Mouse (Mus musculus): Measurements from ENCODE around the gene Tbc1d24. TPM values are rescaled to one million over a fixed set of nuclear protein-coding genes. Genes with fewer than 3 reads are reported as not detected.
A peak's percentile ranks its signal among the peaks of the same experiment; 100 is the strongest.

Gene Tbc1d24
- polyA plus RNA-seq, 1 experiment, result 10.6 TPM

DNA sequence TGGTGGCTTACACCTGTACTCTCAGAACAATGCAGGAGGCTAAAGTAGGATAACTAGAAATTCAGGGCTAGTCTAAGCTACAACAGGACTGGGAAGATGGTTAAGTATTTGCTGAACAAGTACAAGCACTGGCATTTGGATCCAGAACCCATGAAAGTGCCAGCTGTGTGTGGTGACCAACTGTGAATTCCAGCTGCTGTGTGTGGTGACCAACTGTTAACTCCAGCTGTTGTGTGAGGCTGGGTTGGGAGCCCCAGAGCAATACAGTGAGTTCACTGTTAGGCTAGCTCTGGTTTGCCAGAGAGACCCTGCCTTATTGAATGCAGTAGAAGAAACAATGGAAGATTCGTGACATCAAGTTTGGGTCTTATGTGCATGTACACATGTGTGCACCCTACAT, 31.1 kb upstream of the Tbc1d24 start:
- no peak overlapping the region for H3K4me3 ChIP-seq (replicated peaks; ENCODE audit: control insufficient read depth, low read depth, low read length)
- no peak overlapping the region for H3K27ac ChIP-seq (ENCODE audit: control insufficient read depth, insufficient read depth, low read depth, low read length, poor library complexity)
- TF ChIP-seq POLR2A (IDR thresholded peaks at IDR 0.05; ENCODE audit: borderline replicate concordance, control insufficient read depth, low read depth, low read length), result no peak
- no peak for TF ChIP-seq CTCF (IDR thresholded peaks at IDR 0.05; ENCODE audit: control insufficient read depth, insufficient read depth, low read length)
- no peaks in the 10 kb centered on the region for H3K4me1 ChIP-seq (ENCODE audit: control insufficient read depth, insufficient read depth, low read length)
- WGBS, result 97% methylated on average over 1 of the region's 1 CpGs

- TF ChIP-seq CTCF (IDR thresholded peaks at IDR 0.05; ENCODE audit: control insufficient read depth, insufficient read depth, low read length) (no peak), POLR2A (IDR thresholded peaks at IDR 0.05; ENCODE audit: borderline replicate concordance, control insufficient read depth, low read depth, low read length) (no peak)
- Histone ChIP-seq H3K4me1 (ENCODE audit: control insufficient read depth, insufficient read depth, low read length) (no peaks in the 10 kb centered on the region; the same call in 1 of the 2 replicates), H3K4me3 (replicated peaks; ENCODE audit: control insufficient read depth, low read depth, low read length) (no peak overlapping the region), H3K27ac (ENCODE audit: control insufficient read depth, insufficient read depth, low read depth, low read length, poor library complexity) (no peak overlapping the region)
- 93% methylated on average over 7 of the region's 7 CpGs for WGBS
These were observed 22.6 kb upstream of the Tbc1d24 start for GRCm38 (mm10) chr17:24227941-24228340.

DNA sequence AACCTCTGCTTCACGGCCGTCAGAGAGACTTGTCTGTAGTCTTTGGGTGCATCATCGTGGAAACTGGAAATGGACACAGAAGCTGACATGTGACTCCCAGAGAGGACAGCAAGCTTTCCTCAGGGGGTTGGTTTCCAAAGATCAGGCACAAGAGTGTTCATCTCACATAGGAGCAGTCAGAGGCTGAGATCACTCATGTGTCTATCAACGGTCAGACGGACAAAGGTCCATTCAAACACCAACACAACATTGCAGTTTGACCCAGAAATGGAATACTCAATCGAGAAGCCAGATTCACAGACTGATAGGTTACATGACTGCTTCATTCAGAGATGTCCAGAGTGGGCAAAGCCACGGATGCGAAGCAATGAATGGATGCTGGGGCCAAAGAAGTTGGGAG, 21.4 kb upstream of the Tbc1d24 start:
- no peaks in the 10 kb centered on the region; the same call in 1 of the 2 replicates for H3K4me1 ChIP-seq (ENCODE audit: control insufficient read depth, insufficient read depth, low read length)
- no peak overlapping the region for H3K4me3 ChIP-seq (replicated peaks; ENCODE audit: control insufficient read depth, low read depth, low read length)
- WGBS, result 95% methylated on average over 8 of the region's 8 CpGs
- TF ChIP-seq CTCF (IDR thresholded peaks at IDR 0.05; ENCODE audit: control insufficient read depth, insufficient read depth, low read length) (no peak), POLR2A (IDR thresholded peaks at IDR 0.05; ENCODE audit: borderline replicate concordance, control insufficient read depth, low read depth, low read length) (no peak)
- peak overlapping the region; percentile 53 for H3K27ac ChIP-seq (ENCODE audit: control insufficient read depth, insufficient read depth, low read depth, low read length, poor library complexity)

- Histone ChIP-seq H3K4me1 (ENCODE audit: control insufficient read depth, insufficient read depth, low read length) (no peaks in the 10 kb centered on the region; the same call in 1 of the 2 replicates), H3K4me3 (replicated peaks; ENCODE audit: control insufficient read depth, low read depth, low read length) (no peak overlapping the region), H3K27ac (ENCODE audit: control insufficient read depth, insufficient read depth, low read depth, low read length, poor library complexity) (peak overlapping the region; percentile 53)
- WGBS, result 66% methylated on average over 5 of the region's 5 CpGs
- TF ChIP-seq POLR2A (IDR thresholded peaks at IDR 0.05; ENCODE audit: borderline replicate concordance, control insufficient read depth, low read depth, low read length), result no peak
These were observed 20.5 kb upstream of the Tbc1d24 start for GRCm38 (mm10) chr17:24225851-24226250.

- Histone ChIP-seq H3K4me3 (replicated peaks; ENCODE audit: control insufficient read depth, low read depth, low read length) (no peak overlapping the region), H3K27ac (ENCODE audit: control insufficient read depth, insufficient read depth, low read depth, low read length, poor library complexity) (no peak overlapping the region), H3K4me1 (ENCODE audit: control insufficient read depth, insufficient read depth, low read length) (no peaks in the 10 kb centered on the region; the same call in 1 of the 2 replicates)
- TF ChIP-seq POLR2A (IDR thresholded peaks at IDR 0.05; ENCODE audit: borderline replicate concordance, control insufficient read depth, low read depth, low read length) (no peak), CTCF (IDR thresholded peaks at IDR 0.05; ENCODE audit: control insufficient read depth, insufficient read depth, low read length) (no peak)
- 89% methylated on average over 10 of the region's 10 CpGs for WGBS
These were observed 19.4 kb upstream of the Tbc1d24 start for GRCm38 (mm10) chr17:24224741-24225140.

DNA sequence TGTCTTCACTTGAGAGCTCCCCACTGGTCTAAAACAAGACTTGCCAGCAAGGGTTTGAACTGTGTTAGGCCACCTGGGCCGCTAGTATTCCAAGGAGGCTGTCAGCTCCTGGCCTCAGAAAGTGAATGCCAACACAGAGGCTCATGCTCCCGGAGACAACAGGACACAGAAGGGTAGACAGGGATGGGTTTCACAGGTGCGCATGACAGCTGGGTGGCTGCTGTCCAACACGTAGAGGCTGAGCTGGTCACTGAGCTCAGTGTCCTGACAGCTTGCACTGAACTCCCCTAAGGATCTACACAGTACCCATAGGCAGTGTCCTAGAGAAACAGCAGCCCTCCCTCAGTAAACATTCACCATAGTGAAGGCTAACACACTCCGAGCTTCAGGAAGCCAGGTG, 18.2 kb upstream of the Tbc1d24 start:
- Histone ChIP-seq H3K4me1 (ENCODE audit: control insufficient read depth, insufficient read depth, low read length) (no peaks in the 10 kb centered on the region; the same call in 1 of the 2 replicates), H3K27ac (ENCODE audit: control insufficient read depth, insufficient read depth, low read depth, low read length, poor library complexity) (no peak overlapping the region), H3K4me3 (replicated peaks; ENCODE audit: control insufficient read depth, low read depth, low read length) (no peak overlapping the region)
- TF ChIP-seq POLR2A (IDR thresholded peaks at IDR 0.05; ENCODE audit: borderline replicate concordance, control insufficient read depth, low read depth, low read length), result no peak
- no peak for TF ChIP-seq CTCF (IDR thresholded peaks at IDR 0.05; ENCODE audit: control insufficient read depth, insufficient read depth, low read length)
- 93% methylated on average over 5 of the region's 5 CpGs for WGBS

GRCm38 (mm10) chr17:24222653-24223052, 17.3 kb upstream of the Tbc1d24 start:
- Histone ChIP-seq H3K4me3 (replicated peaks; ENCODE audit: control insufficient read depth, low read depth, low read length) (no peak overlapping the region), H3K27ac (ENCODE audit: control insufficient read depth, insufficient read depth, low read depth, low read length, poor library complexity) (no peak overlapping the region), H3K4me1 (ENCODE audit: control insufficient read depth, insufficient read depth, low read length) (no peaks in the 10 kb centered on the region; the same call in 1 of the 2 replicates)
- TF ChIP-seq POLR2A (IDR thresholded peaks at IDR 0.05; ENCODE audit: borderline replicate concordance, control insufficient read depth, low read depth, low read length) (no peak), CTCF (IDR thresholded peaks at IDR 0.05; ENCODE audit: control insufficient read depth, insufficient read depth, low read length) (no peak)
- WGBS, result 85% methylated on average over 6 of the region's 6 CpGs

DNA sequence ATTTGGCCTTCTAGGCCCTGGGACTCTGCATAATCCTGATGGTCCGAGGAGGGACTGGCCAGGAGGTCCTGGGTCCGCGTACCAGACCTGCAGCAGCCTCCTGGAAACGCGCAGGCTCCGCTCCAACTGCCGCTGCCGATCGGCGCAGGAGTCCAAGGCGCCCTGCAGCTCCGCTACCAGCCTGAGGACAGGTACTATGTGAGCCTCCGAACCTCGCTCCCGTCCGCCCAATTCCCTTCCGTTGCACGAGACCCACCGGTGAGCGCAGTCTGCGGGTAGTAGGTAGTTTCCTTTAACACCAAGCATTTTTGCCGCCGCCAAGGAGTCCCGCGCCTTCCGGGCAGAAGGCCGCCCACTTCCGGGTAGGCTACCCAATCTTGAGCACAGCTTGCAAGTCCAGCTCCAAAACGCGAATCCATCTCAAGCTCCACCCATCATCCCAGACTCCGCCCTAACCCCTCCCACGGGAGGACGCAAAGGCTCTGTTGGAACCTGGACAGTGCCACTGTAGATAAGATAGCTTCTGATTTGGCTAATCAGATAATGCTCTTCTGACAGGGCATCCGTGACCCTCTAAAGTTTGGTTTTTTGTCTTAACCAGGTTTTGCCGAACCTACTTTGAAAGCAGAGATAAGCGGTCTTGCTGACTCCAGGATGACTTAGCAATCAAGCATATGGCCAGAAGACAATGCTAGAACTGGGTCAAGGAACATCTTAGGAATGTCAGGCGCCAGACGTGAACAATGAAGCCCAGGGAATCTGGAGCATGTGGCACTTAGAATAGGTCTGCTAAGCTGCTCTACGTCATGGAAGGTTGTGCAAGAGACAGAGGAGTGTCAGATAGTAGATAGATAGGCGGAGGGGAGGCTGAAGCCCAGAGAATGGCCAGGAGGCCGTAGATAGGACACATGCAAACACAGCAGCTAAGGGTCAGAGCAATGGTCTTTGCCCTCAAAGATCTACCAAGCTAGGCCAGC, 15.4 kb upstream of the Tbc1d24 start, which contains the start of gene Tedc2:
Gene Tedc2 (minus strand): TSS at position 417 of the 977 bp plus-strand sequence.
- H3K4me3 ChIP-seq (replicated peaks; ENCODE audit: control insufficient read depth, low read depth, low read length), result peak within 1 kb of the TSS; percentile 94
- TF ChIP-seq CTCF (IDR thresholded peaks at IDR 0.05; ENCODE audit: control insufficient read depth, insufficient read depth, low read length) (no peak), POLR2A (IDR thresholded peaks at IDR 0.05; ENCODE audit: borderline replicate concordance, control insufficient read depth, low read depth, low read length) (peak; percentile 80; the same call in 1 of the 2 replicates)
- no peaks in the 10 kb centered on the region; the same call in 1 of the 2 replicates for H3K4me1 ChIP-seq (ENCODE audit: control insufficient read depth, insufficient read depth, low read length)
- 2% methylated on average over 41 of the region's 41 CpGs for WGBS
- peak within 1 kb of the TSS; percentile 68 for H3K27ac ChIP-seq (ENCODE audit: control insufficient read depth, insufficient read depth, low read depth, low read length, poor library complexity)
